Mouse (Mus musculus): ENCODE measurements at regions not wholly inside any gene's neighbourhood (a gene's known extent, or its start where the extent isn't known, plus 50 kb on each side); places are given as distances from the start of the nearest gene placed in this dataset.

DNA sequence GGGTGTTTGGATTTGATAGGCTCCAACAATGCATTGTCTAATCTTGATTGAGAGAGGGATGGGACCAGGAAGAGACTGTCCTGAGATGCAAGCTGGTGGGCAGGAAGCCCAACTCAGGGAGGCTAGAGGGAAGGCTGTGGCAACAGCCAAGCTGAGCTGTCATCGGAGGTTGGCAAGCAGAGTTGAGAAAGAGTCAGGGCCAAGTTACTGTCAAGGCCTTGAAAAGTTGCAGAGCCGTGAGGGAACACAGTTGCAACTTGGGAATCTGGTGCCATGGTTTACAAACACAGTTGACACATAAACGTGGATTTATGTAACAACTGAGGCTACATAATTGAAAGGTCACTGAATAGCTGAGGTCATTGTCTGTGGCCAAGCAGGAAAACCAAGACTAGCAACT lies 170.8 kb upstream of the Frmd6 start:
- TF ChIP-seq CTCF (IDR thresholded peaks at IDR 0.05; ENCODE audit: borderline replicate concordance, control insufficient read depth, extremely low read depth, insufficient read depth, low read length, poor library complexity) = no peak
- TF ChIP-seq POLR2A (IDR thresholded peaks at IDR 0.05; ENCODE audit: control insufficient read depth, extremely low read depth, insufficient read depth, low read length, poor library complexity) = no peak

All from thymus, adult 2 months (tissue).